Mouse (Mus musculus): ENCODE measurements around the gene Cadps2.

- no peak for TF ChIP-seq CTCF (IDR thresholded peaks at IDR 0.05; ENCODE audit: low read depth, low read length)
- no peak for TF ChIP-seq GATA1 (IDR thresholded peaks at IDR 0.05; ENCODE audit: borderline replicate concordance, low read length)
Measured at GRCm38 (mm10) chr6:23314945-23315344, 524.3 kb downstream of the Cadps2 start.
